Mouse (Mus musculus) lung, embryonic 16.5 days (tissue): Measurements from ENCODE around the gene Fbxo34. TPM values are rescaled to one million over a fixed set of nuclear protein-coding genes. Genes with fewer than 3 reads are reported as not detected.

ENCODE experiments used
- ATAC-seq: fragments of 200-750 bp; cut with Nextera tagmentation; 2 replicates; pipeline ENCODE4 v1.8.0; 2017; ENCODE audit warnings: low read depth, mild to moderate bottlenecking, moderate library complexity
- H3K27ac ChIP-seq: fragments of 300-500 bp; sonication (generic); 2 replicates; pipeline ENCODE4 v1.5.1; 2014; ENCODE audit warnings: mild to moderate bottlenecking, control low read depth, low read length
- H3K27me3 ChIP-seq: fragments of 300-500 bp; sonication (generic); 2 replicates; pipeline ENCODE4 v1.6.1; 2014; ENCODE audit warnings: low read depth, low read length, mixed read lengths; ENCODE audit not compliant: control insufficient read depth, insufficient read depth
- H3K36me3 ChIP-seq: fragments of 300-500 bp; sonication (generic); 2 replicates; pipeline ENCODE4 v1.6.1; 2014; ENCODE audit warnings: low read length; ENCODE audit not compliant: control insufficient read depth, insufficient read depth
- H3K4me1 ChIP-seq: fragments of 300-500 bp; sonication (generic); replicated peaks from 2 replicates; pipeline ENCODE4 v1.6.1; 2014; ENCODE audit warnings: low read length, mixed read lengths; ENCODE audit not compliant: control insufficient read depth, insufficient read depth
- H3K4me2 ChIP-seq: fragments of 300-500 bp; sonication (generic); 2 replicates; pipeline ENCODE4 v1.6.1; 2014; ENCODE audit warnings: low read depth, low read length, control low read depth
- H3K4me3 ChIP-seq: fragments of 300-500 bp; sonication (generic); 2 replicates; pipeline ENCODE4 v1.5.1; 2014; ENCODE audit warnings: mild to moderate bottlenecking, low read length, control low read depth
- H3K9ac ChIP-seq: fragments of 300-500 bp; sonication (generic); 2 replicates; pipeline ENCODE4 v1.6.1; 2014; ENCODE audit warnings: low read length, control low read depth
- H3K9me3 ChIP-seq: fragments of 300-500 bp; sonication (generic); 2 replicates; pipeline ENCODE4 v1.6.1; 2016; ENCODE audit warnings: low read length; ENCODE audit not compliant: control insufficient read depth
- WGBS: fragments of 180-500 bp; shearing (Covaris S2); extraction: QIAGEN DNeasy Blood & Tissue Kit; methylation state at CpG from one replicate; pipeline ENCODE4 v1.1.7; 2014; 5-methylcytosine and 5-hydroxymethylcytosine counted together
- polyA plus RNA-seq: library from polyadenylated mRNA; unstranded; fragments of >200 nt; fragmentation: Nextera tagmentation; extraction: Ambion mirVana; gene quantifications from 2 replicates; pipeline ENCODE4 v1.2.1, GENCODE M21; 2015

Fbxo34 gene
- polyA plus RNA-seq, 1 experiment from 2014 or later, result 21.3 TPM

DNA sequence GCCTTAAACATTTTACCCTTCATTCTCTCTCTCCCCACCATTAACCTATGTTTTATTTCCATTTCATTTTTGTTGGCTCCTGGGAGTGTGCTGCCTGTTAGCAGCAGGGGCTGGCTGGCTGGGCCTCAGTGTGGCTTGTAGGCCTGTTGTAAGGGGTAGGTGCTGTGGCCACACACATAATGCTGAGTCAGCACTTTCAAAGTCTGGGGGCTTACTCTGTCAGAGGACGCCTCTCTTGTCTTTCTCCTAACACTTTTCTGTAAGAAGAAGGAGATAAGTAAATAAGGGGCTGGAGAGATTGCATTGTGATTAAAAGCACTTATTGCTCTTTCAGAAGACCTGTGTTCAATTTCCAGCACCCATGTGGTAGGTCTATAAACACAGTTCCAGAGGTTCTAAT is 32.9 kb downstream of the Fbxo34 start:
- Histone ChIP-seq H3K36me3 (no peaks in the 10 kb centered on the region), H3K4me3 (no peak overlapping the region), H3K9ac (no peak overlapping the region), H3K27me3 (no peaks in the 10 kb centered on the region), H3K4me2 (no peak overlapping the region), H3K27ac (no peak overlapping the region), H3K4me1 (no peaks in the 10 kb centered on the region), H3K9me3 (no peaks in the 10 kb centered on the region)
- ATAC-seq, result no peak
- WGBS, result 39% methylated on average over 1 of the region's 1 CpGs

- no peaks in the 10 kb centered on the region for H3K9me3 ChIP-seq
- ATAC-seq, result peak; percentile 17; the same call in 1 of the 2 replicates
- WGBS, result 34% methylated on average over 7 of the region's 7 CpGs
- H3K4me2 ChIP-seq, result peak overlapping the region; percentile 18; the same call in 1 of the 2 replicates
- H3K36me3 ChIP-seq, result no peaks in the 10 kb centered on the region
- peaks cover 18% of the 10 kb centered on the region for H3K4me1 ChIP-seq
- H3K27ac ChIP-seq, result no peak overlapping the region
- H3K27me3 ChIP-seq, result no peaks in the 10 kb centered on the region
- peak overlapping the region; percentile 28; the same call in 1 of the 2 replicates for H3K9ac ChIP-seq
- H3K4me3 ChIP-seq, result no peak overlapping the region
These were observed 38.5 kb downstream of the Fbxo34 start for GRCm38 (mm10) chr14:47488732-47489131.

DNA sequence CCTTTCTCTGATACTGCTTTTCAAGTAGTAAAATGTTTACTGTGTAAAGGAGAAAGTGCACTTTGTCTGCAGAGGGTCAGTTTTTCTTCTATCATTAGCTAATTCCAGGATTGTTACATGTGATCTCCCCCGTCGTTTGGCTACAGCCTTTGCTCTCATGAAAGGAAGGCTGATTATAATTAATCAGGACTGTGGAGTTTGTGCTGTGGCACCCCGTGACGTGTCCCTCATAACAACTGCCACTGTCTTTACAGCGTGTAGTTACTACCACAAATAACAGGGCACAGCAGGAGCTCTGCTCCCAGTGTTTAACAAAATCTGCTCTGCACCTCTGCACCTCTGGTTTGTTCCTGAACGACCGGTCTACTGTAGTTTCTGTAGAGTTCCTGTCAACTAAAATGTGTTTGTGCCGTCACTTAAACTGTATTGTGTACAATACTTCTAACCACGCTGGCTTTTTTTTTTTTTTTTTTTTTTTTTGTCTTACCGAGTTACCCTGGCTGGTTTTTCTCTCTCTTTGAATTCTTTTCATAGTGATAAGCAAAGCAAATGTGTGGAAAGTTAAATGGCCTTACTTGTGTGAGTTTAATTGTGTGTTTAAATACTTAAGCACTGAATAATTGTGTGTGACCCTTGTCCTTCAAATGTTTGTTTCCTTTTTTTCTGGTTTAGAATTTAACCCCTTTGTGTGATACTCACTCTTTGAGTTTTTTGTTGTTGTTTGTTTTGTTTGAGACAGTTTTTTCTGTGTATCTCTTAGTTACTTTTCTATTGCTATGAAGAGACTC is 39.3 kb downstream of the Fbxo34 start:
- H3K27me3 ChIP-seq, result no peaks in the 10 kb centered on the region
- H3K4me3 ChIP-seq, result no peak overlapping the region
- H3K4me1 ChIP-seq, result peaks cover 18% of the 10 kb centered on the region
- WGBS, result 12% methylated on average over 10 of the region's 10 CpGs
- H3K27ac ChIP-seq, result peak overlapping the region; percentile 61
- H3K36me3 ChIP-seq, result no peaks in the 10 kb centered on the region
- peak; percentile 47; the same call in 1 of the 2 replicates for ATAC-seq
- no peaks in the 10 kb centered on the region for H3K9me3 ChIP-seq
- H3K4me2 ChIP-seq, result peak overlapping the region; percentile 12; the same call in 1 of the 2 replicates
- H3K9ac ChIP-seq, result no peak overlapping the region

DNA sequence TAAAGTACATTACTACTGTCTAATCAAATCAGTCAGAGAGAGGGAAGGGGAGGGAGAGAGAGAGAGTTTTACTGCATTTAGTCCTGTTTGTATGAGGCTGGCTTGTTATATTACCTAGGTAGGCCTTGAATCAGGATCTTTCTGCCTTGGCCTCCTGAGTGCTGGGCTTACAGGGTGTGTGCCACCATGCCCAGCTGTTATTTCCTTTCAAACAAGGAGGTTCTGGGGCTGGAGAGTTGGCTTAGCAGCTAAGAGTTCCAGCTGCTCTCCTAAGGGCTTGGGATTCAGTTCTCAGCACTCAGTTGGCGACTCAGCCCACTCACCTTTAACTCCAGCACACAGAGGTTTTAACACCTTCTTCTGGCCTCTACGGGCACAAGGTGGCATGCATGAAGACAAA is 40.5 kb downstream of the Fbxo34 start:
- no peak overlapping the region for H3K9ac ChIP-seq
- peaks cover 18% of the 10 kb centered on the region for H3K4me1 ChIP-seq
- no peak overlapping the region for H3K4me2 ChIP-seq
- no peaks in the 10 kb centered on the region for H3K36me3 ChIP-seq
- peak overlapping the region; percentile 27; the same call in 1 of the 2 replicates for H3K27ac ChIP-seq
- WGBS, result 89% methylated on average over 2 of the region's 2 CpGs
- no peak for ATAC-seq
- H3K9me3 ChIP-seq, result no peaks in the 10 kb centered on the region
- no peak overlapping the region for H3K4me3 ChIP-seq
- no peaks in the 10 kb centered on the region for H3K27me3 ChIP-seq

DNA sequence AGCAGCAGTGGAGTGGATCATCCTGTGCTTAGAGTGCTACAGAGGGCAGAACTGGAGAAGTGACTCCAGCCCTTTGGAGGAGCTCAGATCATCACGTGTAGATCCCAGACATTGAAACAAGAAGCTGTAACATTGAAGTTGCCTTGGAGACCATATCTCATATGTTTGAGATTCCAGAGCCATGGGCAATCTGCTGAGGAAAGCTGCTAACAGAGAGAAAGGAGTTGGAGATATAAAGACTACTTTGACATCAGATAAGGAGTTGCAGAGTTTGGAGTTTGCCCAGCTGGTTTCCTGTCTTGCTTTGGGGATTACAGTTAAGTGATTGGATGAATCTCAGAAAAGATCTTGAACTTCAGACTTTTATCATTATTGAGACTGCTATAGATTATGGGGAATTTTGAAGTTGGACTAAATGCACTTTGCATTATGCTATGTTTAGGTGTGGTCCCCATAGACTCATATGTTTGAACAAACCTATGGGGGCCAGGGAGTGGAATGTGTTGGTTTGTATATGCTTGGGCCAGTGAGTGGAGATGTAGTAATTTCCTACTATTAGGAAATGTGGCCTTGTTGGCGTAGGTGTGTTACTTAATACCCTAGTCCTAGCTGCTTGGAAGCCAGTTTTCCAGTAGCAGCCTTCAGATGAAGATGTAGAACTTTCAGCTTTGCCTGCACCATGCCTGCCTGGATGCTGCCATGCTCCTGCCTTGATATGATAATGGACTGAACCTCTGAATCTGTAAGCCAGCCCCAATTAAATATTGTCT is 43.6 kb downstream of the Fbxo34 start:
- H3K27me3 ChIP-seq, result no peaks in the 10 kb centered on the region
- no peaks in the 10 kb centered on the region for H3K36me3 ChIP-seq
- no peaks in the 10 kb centered on the region for H3K9me3 ChIP-seq
- no peak overlapping the region for H3K4me2 ChIP-seq
- no peak for ATAC-seq
- peaks cover 12% of the 10 kb centered on the region for H3K4me1 ChIP-seq
- no peak overlapping the region for H3K9ac ChIP-seq
- no peak overlapping the region for H3K27ac ChIP-seq
- H3K4me3 ChIP-seq, result no peak overlapping the region
- WGBS, result 82% methylated on average over 2 of the region's 2 CpGs

- Histone ChIP-seq H3K27me3 (no peaks in the 10 kb centered on the region), H3K9ac (no peak overlapping the region), H3K9me3 (no peaks in the 10 kb centered on the region), H3K27ac (no peak overlapping the region), H3K4me3 (no peak overlapping the region), H3K4me2 (no peak overlapping the region), H3K36me3 (no peaks in the 10 kb centered on the region), H3K4me1 (no peaks in the 10 kb centered on the region)
- no peak for ATAC-seq
- 95% methylated on average over 3 of the region's 3 CpGs for WGBS
These were observed 45.7 kb downstream of the Fbxo34 start for GRCm38 (mm10) chr14:47495951-47496350.

DNA sequence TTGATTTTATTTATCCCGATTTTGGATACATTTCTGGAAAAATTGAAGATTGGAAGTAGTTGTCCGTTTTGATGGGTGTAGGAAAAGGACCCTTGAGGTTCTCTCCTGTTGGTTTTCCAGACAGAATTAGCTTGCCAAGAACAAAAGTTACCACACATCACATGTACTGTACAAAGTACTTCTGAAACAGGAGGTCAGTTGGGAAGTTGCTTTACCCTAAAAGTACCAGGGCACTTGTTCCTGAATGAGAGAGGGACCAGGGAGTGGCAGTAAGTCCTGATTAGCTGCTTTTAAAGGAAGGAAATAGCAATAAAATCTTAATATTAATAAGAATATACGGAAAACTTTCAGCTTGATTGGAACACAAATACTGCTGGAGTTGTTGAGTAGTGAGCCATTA is 46.9 kb downstream of the Fbxo34 start:
- H3K27me3 ChIP-seq, result no peaks in the 10 kb centered on the region
- H3K4me1 ChIP-seq, result no peaks in the 10 kb centered on the region
- no peak for ATAC-seq
- no peak overlapping the region for H3K27ac ChIP-seq
- H3K9me3 ChIP-seq, result no peaks in the 10 kb centered on the region
- H3K4me3 ChIP-seq, result no peak overlapping the region
- H3K36me3 ChIP-seq, result no peaks in the 10 kb centered on the region
- 61% methylated on average over 3 of the region's 3 CpGs for WGBS
- H3K9ac ChIP-seq, result no peak overlapping the region
- no peak overlapping the region for H3K4me2 ChIP-seq

DNA sequence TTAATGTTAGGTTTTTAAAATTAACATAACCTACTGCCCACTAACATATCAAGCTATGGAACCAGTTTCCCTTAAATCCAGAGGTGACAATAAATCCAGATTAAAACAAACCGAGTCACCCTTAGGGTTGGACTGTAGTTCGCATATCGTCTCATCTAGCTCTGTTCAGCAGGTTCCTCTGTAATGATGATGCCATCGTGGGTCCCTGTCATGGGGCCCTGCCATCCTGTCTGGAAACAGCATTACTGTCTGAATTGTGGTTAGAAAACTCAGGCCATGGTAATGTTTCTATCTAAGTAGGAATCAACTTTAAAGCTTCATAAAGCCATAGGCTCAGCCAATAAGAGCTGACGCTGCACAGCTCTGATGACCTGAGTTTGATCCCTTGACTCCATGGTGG is 48.4 kb downstream of the Fbxo34 start:
- H3K27ac ChIP-seq, result no peak overlapping the region
- no peaks in the 10 kb centered on the region for H3K9me3 ChIP-seq
- no peak overlapping the region for H3K4me2 ChIP-seq
- no peaks in the 10 kb centered on the region for H3K27me3 ChIP-seq
- no peak overlapping the region for H3K4me3 ChIP-seq
- H3K4me1 ChIP-seq, result no peaks in the 10 kb centered on the region
- H3K9ac ChIP-seq, result no peak overlapping the region
- ATAC-seq, result no peak
- 75% methylated on average over 5 of the region's 5 CpGs for WGBS
- no peaks in the 10 kb centered on the region for H3K36me3 ChIP-seq

GRCm38 (mm10) chr14:47504036-47504435 is 53.8 kb downstream of the Fbxo34 start:
- no peak overlapping the region for H3K4me2 ChIP-seq
- H3K9ac ChIP-seq, result no peak overlapping the region
- H3K27me3 ChIP-seq, result no peaks in the 10 kb centered on the region
- H3K4me1 ChIP-seq, result peaks cover 4% of the 10 kb centered on the region; the same call in 1 of the 2 replicates
- no peak overlapping the region for H3K27ac ChIP-seq
- no peak overlapping the region for H3K4me3 ChIP-seq
- no peak for ATAC-seq
- H3K9me3 ChIP-seq, result 0 out of 2 replicates have a peak, but pooled peaks cover 3% of the 10 kb centered on the region
- no peaks in the 10 kb centered on the region for H3K36me3 ChIP-seq
- WGBS, result 58% methylated on average over 3 of the region's 3 CpGs
